In the genomic region with DNA sequence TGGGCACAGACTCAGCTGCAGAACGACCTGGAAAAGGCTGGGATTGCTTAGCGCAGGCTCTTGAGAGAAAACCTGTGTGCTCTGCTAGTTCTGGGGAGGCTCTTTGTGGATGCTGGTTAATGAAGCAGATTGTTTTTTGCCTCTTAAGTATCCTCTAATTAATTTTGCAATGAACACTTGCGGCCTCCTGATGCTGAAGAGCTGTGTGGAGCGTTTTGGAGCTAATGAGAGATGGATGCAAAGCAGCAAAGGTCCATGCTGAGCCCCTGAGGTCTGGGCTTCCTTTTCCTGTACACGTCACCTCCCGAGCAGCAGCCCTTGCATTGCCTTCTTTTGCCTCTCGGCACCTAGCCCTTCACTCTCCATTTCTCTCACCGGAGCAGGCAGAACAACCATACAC, we compare ENCODE assay signal across 16 mouse cellular contexts.
DNase-seq lines count a peak whose midpoint lies in the region; ATAC-seq and TF ChIP-seq lines count a peak whose summit lies in the region.
"Had no signal": no experiment of that assay in that cellular context is flagged by ENCODE, and none has a peak within 500 bp of the region (broad histone marks: within the 10 kb centered on the region; RNA-seq: fewer than 3 reads in every experiment).

No protein-coding gene starts in this region.

- no peak for TF ChIP-seq CTCF in kidney, postnatal 0 days (IDR thresholded peaks at IDR 0.05; ENCODE audit: low read depth)
- no peak for TF ChIP-seq CTCF in midbrain, postnatal 0 days (IDR thresholded peaks at IDR 0.05)

- no peak overlapping the region for H3K4me2 ChIP-seq in kidney, postnatal 0 days (ENCODE audit: low read length)
- H3K4me2 ChIP-seq in forebrain, embryonic 13.5 days = peak overlapping the region; percentile 0; the same call in 1 of the 2 replicates
- no peak overlapping the region for H3K4me2 ChIP-seq in hindbrain, embryonic 16.5 days (ENCODE audit: low read length)
- H3K4me2 ChIP-seq in midbrain, postnatal 0 days (ENCODE audit: low read depth, low read length, poor library complexity, severe bottlenecking) = no peak overlapping the region
- H3K4me2 ChIP-seq: heart, embryonic 15.5 days had no signal

- no peaks in the 10 kb centered on the region for H3K36me3 ChIP-seq in kidney, postnatal 0 days (ENCODE audit: insufficient read depth, low read length)
- no peaks in the 10 kb centered on the region for H3K36me3 ChIP-seq in forebrain, embryonic 13.5 days (ENCODE audit: poor library complexity, severe bottlenecking)
- no peaks in the 10 kb centered on the region for H3K36me3 ChIP-seq in hindbrain, embryonic 16.5 days (ENCODE audit: control insufficient read depth, insufficient read depth, low read length)
- H3K36me3 ChIP-seq in midbrain, postnatal 0 days (ENCODE audit: insufficient read depth, low read length) = no peaks in the 10 kb centered on the region
- H3K36me3 ChIP-seq: heart, embryonic 15.5 days had no signal

- no peak overlapping the region for H3K9ac ChIP-seq in kidney, postnatal 0 days (ENCODE audit: low read depth, low read length)
- H3K9ac ChIP-seq in forebrain, embryonic 13.5 days = no peak overlapping the region; the same call in 1 of the 2 replicates
- H3K9ac ChIP-seq in hindbrain, embryonic 16.5 days (ENCODE audit: low read depth, low read length) = no peak overlapping the region; the same call in 1 of the 2 replicates
- no peak overlapping the region for H3K9ac ChIP-seq in midbrain, postnatal 0 days (replicated peaks; ENCODE audit: low read length, poor library complexity, severe bottlenecking)
- H3K9ac ChIP-seq: heart, embryonic 15.5 days; liver, embryonic 14.5 days had no signal

- H3K4me3 ChIP-seq in kidney, postnatal 0 days (replicated peaks; ENCODE audit: low read depth, low read length) = no peak overlapping the region
- H3K4me3 ChIP-seq in forebrain, embryonic 13.5 days = no peak overlapping the region
- H3K4me3 ChIP-seq in hindbrain, embryonic 16.5 days (ENCODE audit: low read length) = no peak overlapping the region
- H3K4me3 ChIP-seq in midbrain, postnatal 0 days (ENCODE audit: low read depth, low read length) = no peak overlapping the region
- H3K4me3 ChIP-seq: heart, adult 2 months; heart, embryonic 15.5 days had no signal

- 39% methylated on average over 8 of the region's 8 CpGs for WGBS in kidney, postnatal 0 days
- 39% methylated on average over 8 of the region's 8 CpGs for WGBS in forebrain, embryonic 13.5 days
- WGBS in hindbrain, embryonic 16.5 days = 45% methylated on average over 8 of the region's 8 CpGs
- WGBS in midbrain, postnatal 0 days = 56% methylated on average over 8 of the region's 8 CpGs

- no peak overlapping the region for H3K27ac ChIP-seq in kidney, postnatal 0 days
- peak overlapping the region; percentile 38; the same call in 1 of the 2 replicates for H3K27ac ChIP-seq in forebrain, embryonic 13.5 days
- peak overlapping the region; percentile 63; the same call in 1 of the 2 replicates for H3K27ac ChIP-seq in hindbrain, embryonic 16.5 days (ENCODE audit: low read depth, low read length)
- peak overlapping the region; percentile 55; the same call in 1 of the 2 replicates for H3K27ac ChIP-seq in midbrain, postnatal 0 days (ENCODE audit: low read depth, low read length)
- H3K27ac ChIP-seq: heart, adult 2 months; heart, embryonic 15.5 days; liver, embryonic 14.5 days had no signal

- no peaks in the 10 kb centered on the region for H3K4me1 ChIP-seq in kidney, postnatal 0 days (replicated peaks; ENCODE audit: insufficient read depth, low read length)
- peaks cover 25% of the 10 kb centered on the region for H3K4me1 ChIP-seq in forebrain, embryonic 13.5 days
- H3K4me1 ChIP-seq in hindbrain, embryonic 16.5 days (ENCODE audit: control insufficient read depth, insufficient read depth, low read depth, low read length) = peaks cover 9% of the 10 kb centered on the region
- peaks cover 4% of the 10 kb centered on the region; the same call in 1 of the 2 replicates for H3K4me1 ChIP-seq in midbrain, postnatal 0 days (ENCODE audit: insufficient read depth, low read length)
- H3K4me1 ChIP-seq: heart, embryonic 15.5 days had no signal

- H3K9me3 ChIP-seq in kidney, postnatal 0 days (replicated peaks; ENCODE audit: low read length) = no peaks in the 10 kb centered on the region
- H3K9me3 ChIP-seq in forebrain, embryonic 13.5 days (replicated peaks) = no peaks in the 10 kb centered on the region
- no peaks in the 10 kb centered on the region for H3K9me3 ChIP-seq in hindbrain, embryonic 16.5 days (ENCODE audit: control insufficient read depth, low read length)
- H3K9me3 ChIP-seq in midbrain, postnatal 0 days (ENCODE audit: low read length) = no peaks in the 10 kb centered on the region
- H3K9me3 ChIP-seq: heart, embryonic 15.5 days had no signal

- DNase-seq in kidney, postnatal 0 days (ENCODE audit: low spot score) = peak; percentile 32
- no peak for DNase-seq in kidney, postnatal 4 days
- DNase-seq in midbrain, postnatal 0 days (ENCODE audit: low spot score) = peak; percentile 37
- no peak for DNase-seq in gastrocnemius, postnatal 25 days
- DNase-seq in kidney, postnatal 36 days = no peak
- DNase-seq: adrenal gland, postnatal 10 days; cerebellum, adult 2 months; heart, adult 2 months; kidney, adult 11 months; kidney, postnatal 25 days; spleen, adult 18-20 months had no signal

- no peak for ATAC-seq in kidney, postnatal 0 days (replicated peaks; ENCODE audit: low FRiP score, low read depth)
- ATAC-seq in forebrain, embryonic 13.5 days = peak; percentile 46; the same call in 1 of the 2 replicates
- peak; percentile 53 for ATAC-seq in hindbrain, embryonic 16.5 days
- no peak for ATAC-seq in midbrain, postnatal 0 days (ENCODE audit: low FRiP score)
- ATAC-seq: lung, postnatal 0 days had no signal

- H3K27me3 ChIP-seq in kidney, postnatal 0 days (ENCODE audit: insufficient read depth, low read length) = no peaks in the 10 kb centered on the region
- H3K27me3 ChIP-seq in forebrain, embryonic 13.5 days = no peaks in the 10 kb centered on the region
- no peaks in the 10 kb centered on the region for H3K27me3 ChIP-seq in hindbrain, embryonic 16.5 days (replicated peaks; ENCODE audit: control insufficient read depth, insufficient read depth, low read length)
- H3K27me3 ChIP-seq in midbrain, postnatal 0 days (ENCODE audit: insufficient read depth, low read length) = no peaks in the 10 kb centered on the region
- H3K27me3 ChIP-seq: heart, embryonic 15.5 days had no signal

Comparison
In these comparisons a context has a peak if more than half of its experiments do, and no peak if none do; other contexts are left out.
1. DNase-seq: peak in kidney, postnatal 0 days (single experiment) and midbrain, postnatal 0 days (single experiment); none in kidney, postnatal 4 days (0 of 2), gastrocnemius, postnatal 25 days (single experiment) and kidney, postnatal 36 days (0 of 2).
2. ATAC-seq: peak in forebrain, embryonic 13.5 days (single experiment) and hindbrain, embryonic 16.5 days (single experiment); none in kidney, postnatal 0 days (single experiment) and midbrain, postnatal 0 days (single experiment).